Mouse (Mus musculus) forebrain, embryonic 13.5 days (tissue): ENCODE results near the gene Mfap2. TPM values are rescaled to one million over a fixed set of nuclear protein-coding genes. Genes with fewer than 3 reads are reported as not detected.
A peak's percentile ranks its signal among the peaks of the same experiment; 100 is the strongest.

ENCODE experiments used
- ATAC-seq: fragments of 200-750 bp; cut with Nextera tagmentation; 2 replicates; pipeline ENCODE4 v1.8.0; 2017
- H3K27ac ChIP-seq: fragments of 300-500 bp; sonication (generic); 2 replicates; pipeline ENCODE4 v1.5.1; 2015; ENCODE audit warnings: inconsistent platforms, mild to moderate bottlenecking, moderate library complexity
- H3K27me3 ChIP-seq: fragments of 300-500 bp; sonication (generic); 2 replicates; pipeline ENCODE4 v1.6.1; 2015; ENCODE audit warnings: mild to moderate bottlenecking, inconsistent platforms
- H3K36me3 ChIP-seq: fragments of 300-500 bp; sonication (generic); 2 replicates; pipeline ENCODE4 v1.6.1; 2015; ENCODE audit warnings: mild to moderate bottlenecking, inconsistent platforms; ENCODE audit not compliant: poor library complexity, severe bottlenecking
- H3K4me1 ChIP-seq: fragments of 300-500 bp; sonication (generic); 2 replicates; pipeline ENCODE4 v1.6.1; 2015; ENCODE audit warnings: inconsistent platforms
- H3K4me2 ChIP-seq: fragments of 300-500 bp; sonication (generic); 2 replicates; pipeline ENCODE4 v1.6.1; 2015; ENCODE audit warnings: inconsistent platforms, mild to moderate bottlenecking, moderate library complexity
- H3K4me3 ChIP-seq: fragments of 300-500 bp; sonication (generic); 2 replicates; pipeline ENCODE4 v1.5.1; 2015; ENCODE audit warnings: mild to moderate bottlenecking, inconsistent platforms
- H3K9ac ChIP-seq: fragments of 300-500 bp; sonication (generic); 2 replicates; pipeline ENCODE4 v1.6.1; 2015; ENCODE audit warnings: mild to moderate bottlenecking, inconsistent platforms
- H3K9me3 ChIP-seq: fragments of 300-500 bp; sonication (generic); replicated peaks from 2 replicates; pipeline ENCODE4 v1.6.1; 2016; ENCODE audit warnings: inconsistent platforms
- WGBS: fragments of 180-500 bp; shearing (Covaris S2); methylation state at CpG from one replicate; pipeline ENCODE4 v1.1.7; 2015; 5-methylcytosine and 5-hydroxymethylcytosine counted together
- polyA plus RNA-seq: library from polyadenylated mRNA; unstranded; fragments of >200 nt; fragmentation: Nextera tagmentation; extraction: Ambion mirVana; gene quantifications from 2 replicates; pipeline ENCODE4 v1.2.1, GENCODE M21; 2015

The Mfap2 gene
- polyA plus RNA-seq, result 253 and 270 TPM in 2 replicates

- peaks cover 5% of the 10 kb centered on the region for H3K9me3 ChIP-seq
- peak within 1 kb of the TSS; percentile 90 for H3K27ac ChIP-seq
- H3K9ac ChIP-seq, result peak within 1 kb of the TSS; percentile 94
- peaks cover 61% of the 10 kb centered on the region for H3K36me3 ChIP-seq
- 22% methylated on average over 7 of the region's 7 CpGs for WGBS
- H3K4me2 ChIP-seq, result peak within 1 kb of the TSS; percentile 88
- H3K27me3 ChIP-seq, result no peaks in the 10 kb centered on the region
- ATAC-seq, result no peak
- peak within 1 kb of the TSS; percentile 81 for H3K4me3 ChIP-seq
- peaks cover 45% of the 10 kb centered on the region for H3K4me1 ChIP-seq
Observed at GRCm38 (mm10) chr4:141010118-141010517, at the start of gene Mfap2. Gene Mfap2 (plus strand): TSS chr4:141010418.

GRCm38 (mm10) chr4:140960781-140961466, 49.3 kb upstream of the Mfap2 start, which contains the start of gene Sdhb:
Gene Sdhb (plus strand): TSS chr4:140961203.
- Histone ChIP-seq H3K4me3 (peak within 1 kb of the TSS; percentile 87), H3K9me3 (no peaks in the 10 kb centered on the region), H3K9ac (peak within 1 kb of the TSS; percentile 90), H3K4me2 (peak within 1 kb of the TSS; percentile 99), H3K27ac (peak within 1 kb of the TSS; percentile 76), H3K4me1 (peaks cover 45% of the 10 kb centered on the region), H3K36me3 (peaks cover 3% of the 10 kb centered on the region; the same call in 1 of the 2 replicates), H3K27me3 (peaks cover 3% of the 10 kb centered on the region; the same call in 1 of the 2 replicates)
- WGBS, result 2% methylated on average over 37 of the region's 37 CpGs
- ATAC-seq, result peak; percentile 96

DNA sequence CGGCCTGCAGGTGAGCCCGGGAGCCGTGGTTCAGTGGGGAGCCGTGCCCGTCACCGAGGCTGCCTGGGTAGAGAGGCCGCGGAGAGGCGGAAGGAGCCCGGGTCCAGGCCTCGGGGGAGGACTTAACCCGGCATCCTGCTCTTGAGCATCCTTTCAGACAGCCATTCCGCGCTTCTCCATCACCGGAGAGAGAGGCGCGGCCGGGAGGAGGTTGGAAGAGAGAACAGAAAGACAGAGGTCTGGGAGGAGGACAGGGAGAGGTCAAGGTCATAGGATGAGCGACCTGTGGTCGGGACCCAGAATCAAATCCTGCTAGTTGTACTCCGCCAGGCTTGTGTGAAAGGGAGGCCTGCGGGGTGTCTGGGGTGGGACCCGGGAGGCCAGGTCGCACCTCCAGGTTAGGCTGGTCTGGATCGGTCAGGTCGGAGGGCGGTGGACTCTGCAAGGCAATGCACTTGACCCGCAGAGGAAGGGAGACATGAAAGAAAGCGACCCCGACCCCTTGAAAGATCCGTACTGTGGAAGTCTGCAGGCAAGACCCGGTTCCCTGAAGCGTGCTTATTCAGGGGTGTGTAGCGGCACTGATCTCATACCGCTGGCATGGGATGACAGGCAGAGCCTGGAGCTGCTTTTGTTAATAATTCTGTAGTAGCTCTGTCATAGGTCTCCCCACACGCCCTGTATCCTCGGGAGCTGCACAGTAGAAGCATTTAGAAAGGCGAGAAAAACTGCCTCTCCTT, 48.6 kb upstream of the Mfap2 start:
- WGBS, result 1% methylated on average over 38 of the region's 38 CpGs
- H3K4me3 ChIP-seq, result peak overlapping the region; percentile 87
- H3K4me1 ChIP-seq, result peaks cover 45% of the 10 kb centered on the region
- H3K27ac ChIP-seq, result peak overlapping the region; percentile 76
- no peaks in the 10 kb centered on the region for H3K9me3 ChIP-seq
- H3K4me2 ChIP-seq, result peak overlapping the region; percentile 99
- H3K9ac ChIP-seq, result peak overlapping the region; percentile 90
- peak; percentile 2; the same call in 1 of the 2 replicates for ATAC-seq
- peaks cover 10% of the 10 kb centered on the region; the same call in 1 of the 2 replicates for H3K36me3 ChIP-seq
- peaks cover 3% of the 10 kb centered on the region; the same call in 1 of the 2 replicates for H3K27me3 ChIP-seq

DNA sequence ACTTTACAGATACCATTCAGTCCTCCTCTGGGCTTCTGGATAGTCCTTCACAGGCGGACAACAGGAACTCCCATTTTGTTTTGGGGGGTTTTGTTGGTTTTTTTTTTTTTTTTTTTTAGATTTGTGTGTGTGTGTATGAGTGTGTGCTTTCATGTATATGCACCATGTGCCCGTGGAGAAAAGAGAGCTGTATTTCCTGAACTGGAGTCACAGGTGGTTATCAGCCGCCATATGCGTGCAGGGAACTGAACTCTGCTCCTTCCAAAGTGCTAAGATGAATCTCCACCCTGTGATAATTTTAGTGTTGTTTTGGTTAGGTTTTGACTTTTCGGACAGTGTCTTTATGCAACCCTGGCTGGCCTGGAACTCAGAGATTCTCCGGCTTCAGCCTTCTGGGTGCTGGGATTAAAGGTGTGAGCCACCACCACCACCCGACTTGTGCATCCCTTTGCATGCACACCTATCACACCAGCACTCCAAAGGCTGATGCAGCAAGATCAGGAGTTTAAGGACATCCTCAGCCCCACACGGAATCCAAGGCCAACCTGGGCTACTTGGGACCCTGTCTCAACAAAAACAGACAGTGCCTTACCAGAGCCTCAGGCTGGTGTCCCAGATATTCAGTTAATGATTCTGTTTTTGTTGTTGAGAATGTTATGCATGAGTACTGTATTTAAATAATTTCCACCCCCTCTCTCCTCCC, 47.9 kb upstream of the Mfap2 start:
- peak overlapping the region; percentile 99 for H3K4me2 ChIP-seq
- no peaks in the 10 kb centered on the region for H3K9me3 ChIP-seq
- H3K9ac ChIP-seq, result peak overlapping the region; percentile 90
- H3K4me3 ChIP-seq, result peak overlapping the region; percentile 87
- no peak overlapping the region for H3K27ac ChIP-seq
- WGBS, result 76% methylated on average over 8 of the region's 8 CpGs
- peaks cover 38% of the 10 kb centered on the region for H3K4me1 ChIP-seq
- ATAC-seq, result no peak
- H3K36me3 ChIP-seq, result peaks cover 17% of the 10 kb centered on the region
- no peaks in the 10 kb centered on the region for H3K27me3 ChIP-seq

GRCm38 (mm10) chr4:140962950-140963349, 47.3 kb upstream of the Mfap2 start:
- H3K27me3 ChIP-seq, result no peaks in the 10 kb centered on the region
- H3K4me1 ChIP-seq, result peaks cover 34% of the 10 kb centered on the region
- WGBS, result 43% methylated on average over 5 of the region's 5 CpGs
- no peak overlapping the region for H3K27ac ChIP-seq
- no peak for ATAC-seq
- no peaks in the 10 kb centered on the region for H3K9me3 ChIP-seq
- peaks cover 23% of the 10 kb centered on the region for H3K36me3 ChIP-seq
- no peak overlapping the region for H3K4me3 ChIP-seq
- H3K9ac ChIP-seq, result no peak overlapping the region
- H3K4me2 ChIP-seq, result peak overlapping the region; percentile 99

DNA sequence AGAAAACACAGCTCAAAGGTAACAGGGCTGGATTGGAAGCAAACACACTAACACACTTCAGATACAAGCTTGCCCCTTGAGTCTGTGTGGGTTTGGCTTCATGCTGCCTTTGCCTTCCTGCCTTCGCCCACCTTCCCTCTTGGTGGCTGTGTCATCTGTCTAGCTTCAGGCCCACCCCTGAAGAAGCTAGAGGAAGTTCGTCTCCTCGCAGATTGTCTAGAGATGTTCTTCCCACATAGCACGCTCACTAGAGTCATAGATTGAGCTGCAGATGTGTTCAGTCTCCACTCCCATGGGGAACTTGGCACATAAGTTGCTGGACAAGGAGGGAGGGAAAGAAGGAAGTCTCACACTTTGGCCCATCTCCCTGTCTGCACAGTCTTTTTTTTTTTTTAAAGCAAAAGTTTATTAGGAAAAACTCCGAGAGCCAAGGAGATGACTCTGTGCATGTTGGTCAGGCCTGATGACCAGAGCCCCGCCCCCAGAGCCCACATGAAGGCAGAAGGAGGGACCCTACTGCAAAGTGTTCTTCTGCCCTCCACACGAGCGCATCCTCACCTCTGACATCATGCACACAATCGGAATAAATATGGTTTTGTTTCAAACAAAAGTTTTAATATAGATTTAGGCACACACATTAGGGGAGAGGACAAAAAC, 46.1 kb upstream of the Mfap2 start:
- Histone ChIP-seq H3K27ac (no peak overlapping the region; the same call in 1 of the 2 replicates), H3K36me3 (peaks cover 33% of the 10 kb centered on the region)
- WGBS, result 90% methylated on average over 9 of the region's 9 CpGs

DNA sequence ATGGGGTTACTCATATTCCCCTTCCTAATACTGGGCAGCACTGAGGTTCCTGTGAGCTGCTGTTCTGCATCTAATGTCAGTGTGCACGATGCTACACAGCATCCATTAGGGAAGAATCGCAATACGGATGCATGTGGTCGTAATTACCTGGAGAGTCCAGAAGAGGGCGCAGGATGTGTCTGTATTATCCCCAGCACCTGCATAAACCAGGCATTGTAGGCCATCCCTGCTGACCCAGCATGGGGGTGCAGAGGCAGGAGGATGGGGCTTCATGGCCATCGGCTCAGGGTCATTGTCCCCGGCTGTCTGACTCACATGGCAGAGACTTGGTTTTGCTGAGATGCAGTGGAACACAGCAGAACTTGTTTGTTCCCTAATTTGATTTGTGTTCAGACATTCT, 45.6 kb upstream of the Mfap2 start:
- Histone ChIP-seq H3K9me3 (no peaks in the 10 kb centered on the region), H3K27me3 (no peaks in the 10 kb centered on the region), H3K4me1 (peaks cover 34% of the 10 kb centered on the region), H3K9ac (no peak overlapping the region), H3K36me3 (peaks cover 38% of the 10 kb centered on the region), H3K4me3 (no peak overlapping the region), H3K27ac (peak overlapping the region; percentile 19), H3K4me2 (no peak overlapping the region)
- peak; percentile 3; the same call in 1 of the 2 replicates for ATAC-seq
- WGBS, result 13% methylated on average over 7 of the region's 7 CpGs

More for the DNA sequence above, 46.1 kb upstream of the Mfap2 start:
- Histone ChIP-seq H3K9ac (no peak overlapping the region), H3K4me1 (peaks cover 34% of the 10 kb centered on the region), H3K4me3 (no peak overlapping the region), H3K4me2 (no peak overlapping the region), H3K9me3 (no peaks in the 10 kb centered on the region), H3K27me3 (no peaks in the 10 kb centered on the region)
- no peak for ATAC-seq

GRCm38 (mm10) chr4:140967386-140968159, 42.6 kb upstream of the Mfap2 start:
- Histone ChIP-seq H3K27ac (no peak overlapping the region), H3K4me2 (no peak overlapping the region), H3K27me3 (no peaks in the 10 kb centered on the region), H3K4me3 (no peak overlapping the region), H3K9me3 (no peaks in the 10 kb centered on the region), H3K4me1 (peaks cover 18% of the 10 kb centered on the region), H3K9ac (no peak overlapping the region), H3K36me3 (peaks cover 67% of the 10 kb centered on the region)
- no peak for ATAC-seq
- 87% methylated on average over 11 of the region's 11 CpGs for WGBS

DNA sequence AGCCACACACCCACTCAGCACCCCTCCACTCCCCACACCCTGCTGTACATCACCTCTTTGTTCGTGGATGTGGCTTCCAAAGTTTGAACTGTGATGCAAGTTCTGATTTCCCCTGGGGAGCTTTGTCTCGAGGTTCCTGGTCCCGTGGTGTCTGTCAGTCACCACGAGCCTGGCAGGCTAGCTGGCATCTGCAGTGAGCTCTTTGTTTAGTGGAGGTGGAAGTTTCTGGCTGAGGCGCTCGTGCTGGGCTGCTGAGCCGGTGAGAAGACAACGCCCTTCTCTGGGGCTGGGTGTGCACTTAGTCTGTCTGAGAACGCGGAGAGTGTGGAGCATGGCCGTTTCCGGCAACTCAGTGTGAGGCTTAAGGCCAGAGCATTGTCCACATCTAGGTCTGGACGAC, 38.5 kb upstream of the Mfap2 start:
- H3K9ac ChIP-seq, result no peak overlapping the region
- 89% methylated on average over 13 of the region's 13 CpGs for WGBS
- no peak for ATAC-seq

DNA sequence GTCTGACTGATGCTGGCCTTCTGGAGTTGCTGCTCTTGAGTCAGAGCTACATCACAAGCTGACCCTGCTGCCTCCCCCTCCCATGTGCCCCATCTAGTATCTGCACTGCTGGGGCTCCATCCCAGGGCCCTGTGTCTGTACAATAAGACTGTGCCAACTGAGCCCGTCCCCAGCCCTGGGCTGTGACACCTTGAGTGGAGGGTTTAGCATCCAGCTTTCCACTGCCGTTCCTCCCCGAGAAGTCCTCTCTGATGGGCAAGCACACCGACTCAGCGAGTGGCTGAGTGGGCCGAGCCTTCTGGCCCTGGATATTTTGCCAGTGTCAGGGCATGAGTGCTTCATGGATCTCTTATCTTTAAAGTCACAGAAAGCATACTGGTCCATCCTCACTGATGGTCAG, 35.8 kb upstream of the Mfap2 start:
- Histone ChIP-seq H3K27ac (no peak overlapping the region), H3K9ac (no peak overlapping the region), H3K4me2 (no peak overlapping the region), H3K27me3 (no peaks in the 10 kb centered on the region), H3K4me1 (no peaks in the 10 kb centered on the region), H3K4me3 (no peak overlapping the region), H3K36me3 (peaks cover 98% of the 10 kb centered on the region), H3K9me3 (no peaks in the 10 kb centered on the region)
- ATAC-seq, result no peak
- 98% methylated on average over 6 of the region's 6 CpGs for WGBS

More for the DNA sequence above, 38.5 kb upstream of the Mfap2 start:
- Histone ChIP-seq H3K27me3 (no peaks in the 10 kb centered on the region), H3K27ac (no peak overlapping the region), H3K4me2 (no peak overlapping the region), H3K4me3 (no peak overlapping the region), H3K36me3 (peaks cover 98% of the 10 kb centered on the region), H3K4me1 (no peaks in the 10 kb centered on the region), H3K9me3 (no peaks in the 10 kb centered on the region)

DNA sequence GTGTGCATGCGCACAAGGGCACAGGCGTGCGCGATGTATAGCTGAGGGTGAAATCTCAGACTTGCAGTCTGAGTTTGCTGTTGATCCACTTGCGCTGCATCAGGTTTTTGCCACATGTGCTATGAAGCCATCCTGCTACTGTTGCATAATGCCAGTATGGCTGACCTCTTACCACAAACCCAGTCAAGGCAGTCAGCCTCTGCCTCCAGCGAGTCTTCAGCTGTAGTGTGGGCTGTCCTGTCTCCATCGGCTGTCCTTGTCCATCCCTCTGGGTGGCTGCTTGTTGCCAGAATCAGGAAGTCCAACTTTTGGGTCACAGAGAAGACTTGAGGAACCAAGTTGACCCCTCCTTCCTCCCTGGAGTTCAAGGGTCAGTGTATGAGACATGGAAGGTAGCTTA, 34.9 kb upstream of the Mfap2 start:
- Histone ChIP-seq H3K4me3 (no peak overlapping the region), H3K27me3 (no peaks in the 10 kb centered on the region), H3K4me1 (no peaks in the 10 kb centered on the region), H3K9me3 (no peaks in the 10 kb centered on the region), H3K27ac (no peak overlapping the region), H3K36me3 (peaks cover 97% of the 10 kb centered on the region), H3K4me2 (no peak overlapping the region), H3K9ac (no peak overlapping the region)
- no peak for ATAC-seq
- WGBS, result 95% methylated on average over 7 of the region's 7 CpGs
